Mouse (Mus musculus): ENCODE measurements around the gene Tfip11.
A peak's percentile ranks its signal among the peaks of the same experiment; 100 is the strongest.

GRCm38 (mm10) chr5:112329805-112330564, 3.8 kb downstream of the Tfip11 start:
- TF ChIP-seq POLR2A (IDR thresholded peaks at IDR 0.05; ENCODE audit: insufficient read length, low read depth): no peak
- TF ChIP-seq TCF12 (IDR thresholded peaks at IDR 0.05; ENCODE audit: insufficient read depth, poor library complexity, severe bottlenecking): no peak
- TF ChIP-seq MAX (IDR thresholded peaks at IDR 0.05; ENCODE audit: low read depth): no peak
- TF ChIP-seq POLR2AphosphoS2 (IDR thresholded peaks at IDR 0.05; ENCODE audit: insufficient read length, low read depth): no peak
- TF ChIP-seq USF1 (IDR thresholded peaks at IDR 0.05; ENCODE audit: low read depth): no peak
- no peak for TF ChIP-seq CEBPB (IDR thresholded peaks at IDR 0.05; ENCODE audit: insufficient read depth, poor library complexity, severe bottlenecking)
- peak; percentile 38 for TF ChIP-seq TCF3 (IDR thresholded peaks at IDR 0.05; ENCODE audit: insufficient read length, low read depth)
- no peak for TF ChIP-seq E2F4 (IDR thresholded peaks at IDR 0.05; ENCODE audit: insufficient read depth)
- TF ChIP-seq SRF (IDR thresholded peaks at IDR 0.05; ENCODE audit: control insufficient read depth, insufficient read length, low read depth): no peak
- TF ChIP-seq REST (IDR thresholded peaks at IDR 0.05; ENCODE audit: insufficient read depth, insufficient read length): no peak
- TF ChIP-seq MYOG (IDR thresholded peaks at IDR 0.05; ENCODE audit: control insufficient read depth in 1 of 3, insufficient read depth in 1 of 3, insufficient read length in 2 of 3, low read depth in 2 of 3): peak; percentile 43 to 77 (median 58)
- TF ChIP-seq MYOD1 (IDR thresholded peaks at IDR 0.05; ENCODE audit: control insufficient read depth in 1 of 3, insufficient read length in 2 of 3, low read depth in 2 of 3): peak in 2 of 3 experiments; percentile 66 to 72
